Mouse (Mus musculus) ES-E14 (cell line): Measurements from ENCODE around the gene Nup107. TPM values are rescaled to one million over a fixed set of nuclear protein-coding genes. Genes with fewer than 3 reads are reported as not detected.
"Not testable (repeated sequence)": the region's sequence is repeated elsewhere in the genome, so short reads cannot be mapped to it uniquely, and the experiment has no call there.

Source experiments
- DNase-seq: peaks from one replicate; pipeline ENCODE4 v3.0.0-alpha.2; 2013; ENCODE audit warnings: low read depth, low spot score
- H3K27ac ChIP-seq: 2 replicates; pipeline ENCODE4 v1.5.1; 2012; ENCODE audit warnings: low read depth, mild to moderate bottlenecking, low read length, moderate library complexity, mixed read lengths; ENCODE audit not compliant: poor library complexity, insufficient read depth, severe bottlenecking
- H3K36me3 ChIP-seq: 2 replicates; pipeline ENCODE4 v1.6.1; 2012; ENCODE audit warnings: mild to moderate bottlenecking, low read length, moderate library complexity, mixed read lengths; ENCODE audit not compliant: control insufficient read depth, poor library complexity, insufficient read depth, severe bottlenecking
- H3K4me1 ChIP-seq, 2 experiments: fragments of 150-350 bp in 1 of 2; sonication (generic) in 1 of 2; 2 replicates each; pipeline ENCODE4 v1.6.1; 2012; ENCODE audit warnings: low read length in 2 of 2, mild to moderate bottlenecking in 1 of 2, mixed read lengths in 1 of 2; ENCODE audit not compliant: control insufficient read depth in 2 of 2, insufficient read depth in 2 of 2, poor library complexity in 1 of 2
- H3K4me3 ChIP-seq, 2 experiments: fragments of 150-350 bp in 1 of 2; sonication (generic) in 1 of 2; 2 replicates each; pipeline ENCODE4 v1.5.1; 2012; ENCODE audit warnings: low read length in 2 of 2, low read depth in 1 of 2, mild to moderate bottlenecking in 1 of 2, mixed read lengths in 1 of 2; ENCODE audit not compliant: insufficient read depth in 1 of 2, poor library complexity in 1 of 2, severe bottlenecking in 1 of 2
- H3K9ac ChIP-seq: 2 replicates; pipeline ENCODE4 v1.6.1; 2012; ENCODE audit warnings: low read depth, mild to moderate bottlenecking, low read length, mixed read lengths; ENCODE audit not compliant: poor library complexity, insufficient read depth, severe bottlenecking
- H3K9me3 ChIP-seq: fragments of 150-350 bp; sonication (generic); 2 replicates; pipeline ENCODE4 v1.6.1; 2012; ENCODE audit warnings: low read depth, mild to moderate bottlenecking, low read length; ENCODE audit not compliant: control insufficient read depth, insufficient read depth
- CHD2 ChIP-seq: IDR thresholded peaks from 2 replicates; pipeline ENCODE4 v1.6.1; 2014; ENCODE audit warnings: mild to moderate bottlenecking, low read depth, low read length, inconsistent platforms
- HCFC1 ChIP-seq: IDR thresholded peaks from 2 replicates; pipeline ENCODE4 v1.6.1; 2012; ENCODE audit warnings: low read length, inconsistent platforms, borderline replicate concordance; ENCODE audit not compliant: insufficient read depth
- MAFK ChIP-seq: IDR thresholded peaks from 2 replicates; pipeline ENCODE4 v1.6.1; 2014; ENCODE audit warnings: mild to moderate bottlenecking, low read depth, low read length, inconsistent platforms; ENCODE audit not compliant: insufficient read depth
- ZC3H11A ChIP-seq: IDR thresholded peaks from 2 replicates; pipeline ENCODE4 v1.6.1; 2012; ENCODE audit warnings: low read depth, mild to moderate bottlenecking, inconsistent platforms, low read length, borderline replicate concordance
- ZNF384 ChIP-seq: IDR thresholded peaks from 2 replicates; pipeline ENCODE4 v1.6.1; 2012; ENCODE audit warnings: low read depth, low read length, inconsistent platforms
- in situ Hi-C, 2 experiments: fragments of 600-800 bp; cut with MboI; formaldehyde crosslinking; loops; one replicate each; pipeline ENCODE4 v1.15.1; 2025; ENCODE audit warnings: low sequenced_read_pairs in 2 of 2, inconsistent platforms in 1 of 2; ENCODE audit not compliant: unreplicated experiment in 2 of 2
- total RNA-seq: library from RNA; depleted of rRNA; stranded (reverse); fragments of 300-350 nt; gene quantifications from 2 replicates; pipeline ENCODE4 v1.2.3, GENCODE M21; 2012

The Nup107 gene
- total RNA-seq, 1 experiment, result 80.8 TPM

DNA sequence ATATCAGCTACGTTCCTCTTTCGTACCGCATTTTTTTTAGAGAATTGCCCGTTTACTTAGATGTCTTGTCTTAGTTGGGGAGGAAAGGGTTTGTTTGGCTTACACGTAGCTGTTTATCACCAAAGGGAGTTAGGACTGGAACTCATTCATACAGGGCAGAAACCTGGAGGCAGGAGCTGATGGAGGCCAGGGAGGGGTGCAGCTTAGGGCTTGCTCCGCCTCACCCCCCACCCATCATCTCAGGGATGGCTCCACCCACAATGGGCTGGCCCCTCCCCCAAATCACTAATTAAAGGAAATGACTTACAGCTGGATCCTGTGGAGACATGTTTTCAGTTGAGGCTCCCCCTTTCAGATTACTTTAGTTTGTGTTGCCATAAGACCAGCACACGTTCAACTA, 44.8 kb downstream of the Nup107 start:
- TF ChIP-seq ZC3H11A, result no peak
- TF ChIP-seq MAFK, result no peak
- no peak for TF ChIP-seq HCFC1
- no peak for TF ChIP-seq ZNF384
- TF ChIP-seq CHD2, result no peak
- peaks cover 31% of the 10 kb centered on the region for H3K36me3 ChIP-seq

GRCm38 (mm10) chr10:117746297-117746883, 46.1 kb downstream of the Nup107 start, which contains the start of gene Slc35e3:
Gene Slc35e3 (minus strand): TSS chr10:117746365.
- Histone ChIP-seq H3K27ac (no peak within 1 kb of the TSS; the same call in 1 of the 2 replicates), H3K36me3 (peaks cover 24% of the 10 kb centered on the region), H3K4me1 (peaks cover 0 to 5% of the 10 kb centered on the region in 2 experiments; a peak in 1 of 4 replicates), H3K9ac (peak within 1 kb of the TSS; percentile 57), H3K9me3 (peaks cover 5% of the 10 kb centered on the region), H3K4me3 (peak within 1 kb of the TSS; percentile 63 to 64)
- peak; percentile 87 for DNase-seq
- in situ Hi-C loops, result no loop called here
- TF ChIP-seq HCFC1 (no peak), CHD2 (no peak)

More for the DNA sequence above, 44.8 kb downstream of the Nup107 start:
- DNase-seq, result no peak
- Histone ChIP-seq H3K9ac (no peak overlapping the region), H3K27ac (no peak overlapping the region), H3K9me3 (peaks cover 5% of the 10 kb centered on the region), H3K4me3 (no peak overlapping the region), H3K4me1 (0 out of 4 replicates have a peak, but pooled peaks cover 0 to 2% of the 10 kb centered on the region in 2 experiments)
- in situ Hi-C loops, result no loop called here

DNA sequence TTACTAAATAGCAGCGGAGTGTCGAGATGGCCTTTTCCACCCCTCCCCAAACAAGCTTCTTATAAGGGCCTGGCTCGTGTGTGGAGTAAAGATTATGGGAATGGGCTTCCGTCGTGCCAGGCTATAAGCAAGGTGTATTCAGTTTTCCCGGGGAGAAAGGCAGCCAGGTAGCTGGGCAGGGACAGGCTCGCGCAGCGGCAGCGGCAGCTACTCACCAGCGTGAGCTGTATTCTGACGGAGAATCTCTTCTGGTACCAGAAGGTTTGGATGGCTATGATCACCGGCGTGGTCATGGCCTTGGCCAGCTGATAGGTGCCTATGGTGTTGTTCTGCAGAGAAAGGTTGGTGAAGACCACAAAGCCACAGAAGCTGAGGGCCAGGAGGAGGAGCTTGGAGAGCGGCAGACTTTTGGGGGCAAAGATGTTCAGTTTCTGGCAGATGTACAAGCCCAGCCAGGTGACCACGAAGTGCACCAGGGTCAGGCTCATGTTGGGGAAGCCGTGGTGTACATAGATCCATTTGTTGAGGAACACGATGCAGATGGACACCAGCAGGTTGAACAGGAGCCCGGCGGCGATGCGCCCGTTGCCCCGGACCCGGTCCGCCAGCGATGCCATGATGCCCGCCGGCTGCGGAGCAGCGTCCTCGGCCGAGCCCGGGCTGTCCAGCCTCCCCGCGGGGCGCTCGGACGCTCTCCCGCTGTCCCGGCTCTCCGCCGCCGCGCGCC, 46.8 kb downstream of the Nup107 start:
- H3K4me1 ChIP-seq, H3K9me3 ChIP-seq, in situ Hi-C loops, H3K27ac ChIP-seq, DNase-seq: not testable (repeated sequence)
- Histone ChIP-seq H3K9ac (peak overlapping the region; percentile 50), H3K4me3 (peak overlapping the region; percentile 63 to 64), H3K36me3 (peaks cover 17% of the 10 kb centered on the region)

GRCm38 (mm10) chr10:117743917-117744316, 48.6 kb downstream of the Nup107 start:
- Histone ChIP-seq H3K36me3 (peaks cover 18% of the 10 kb centered on the region), H3K4me3 (no peak overlapping the region), H3K9ac (no peak overlapping the region)

More at GRCm38 (mm10) chr10:117743917-117744316, 48.6 kb downstream of the Nup107 start:
- H3K4me1 ChIP-seq, result peaks cover 0 to 7% of the 10 kb centered on the region in 2 experiments; a peak in 1 of 4 replicates
- DNase-seq, result no peak
- no peak overlapping the region for H3K27ac ChIP-seq
- no peaks in the 10 kb centered on the region for H3K9me3 ChIP-seq
- in situ Hi-C loops, result no loop called here
- TF ChIP-seq CHD2 (no peak), MAFK (no peak), HCFC1 (no peak), ZNF384 (no peak), ZC3H11A (no peak)
